8 mouse cellular contexts compared by ENCODE assay signal in genomic region chr4:135353066-135353793, GRCm38 (mm10). TPM values are rescaled to one million over a fixed set of nuclear protein-coding genes. Genes with fewer than 3 reads are reported as not detected.
DNase-seq lines count a peak whose midpoint lies in the region; ATAC-seq lines count a peak whose summit lies in the region.

Gene Srrm1, minus strand, starts transcription at chr4:135353321.

- peaks cover 4% of the 10 kb centered on the region; the same call in 1 of the 2 replicates for H3K36me3 ChIP-seq in lung, embryonic 16.5 days (ENCODE audit: control insufficient read depth, insufficient read depth, low read length)

- peak within 1 kb of the TSS; percentile 82 for H3K4me2 ChIP-seq in lung, embryonic 16.5 days (ENCODE audit: low read depth, low read length)

- peaks cover 19% of the 10 kb centered on the region for H3K4me1 ChIP-seq in lung, embryonic 16.5 days (replicated peaks; ENCODE audit: control insufficient read depth, insufficient read depth, low read length)

- no peaks in the 10 kb centered on the region for H3K9me3 ChIP-seq in lung, embryonic 16.5 days (ENCODE audit: control insufficient read depth, low read length)

- H3K9ac ChIP-seq in lung, embryonic 16.5 days (ENCODE audit: low read length): peak within 1 kb of the TSS; percentile 100

- H3K27ac ChIP-seq in lung, embryonic 16.5 days (ENCODE audit: low read length): peak within 1 kb of the TSS; percentile 99

- peak; percentile 79 to 83 for ATAC-seq in hematopoietic stem cell, adult 5-6 weeks (replicated peaks in 1 of 2; ENCODE audit: insufficient read depth in 1 of 2, low FRiP score in 2 of 2, low TSS enrichment in 1 of 2, low read depth in 1 of 2, poor library complexity in 2 of 2, severe bottlenecking in 2 of 2)
- ATAC-seq in lung, embryonic 16.5 days (ENCODE audit: low read depth): peak; percentile 94

- peak; percentile 93 for DNase-seq in MEL-GATA-1-ER (ENCODE audit: extremely low read depth, low read depth)
- peak; percentile 98 for DNase-seq in cerebellum, adult 8-10 months
- DNase-seq in forelimb bud, embryonic 11.5 days (ENCODE audit: low read depth, low spot score): peak; percentile 99
- peak; percentile 83 for DNase-seq in layer of hippocampus, adult 9-10 months (ENCODE audit: low spot score)
- peak; percentile 95 for DNase-seq in ovary, postnatal 10 days (ENCODE audit: low spot score)
- peak; percentile 98 to 99 for DNase-seq in thymus, postnatal 10 days (ENCODE audit: low spot score in 2 of 2)

- H3K4me3 ChIP-seq in lung, embryonic 16.5 days (ENCODE audit: low read length): peak within 1 kb of the TSS; percentile 97

- H3K27me3 ChIP-seq in lung, embryonic 16.5 days (ENCODE audit: control insufficient read depth, insufficient read depth, low read depth, low read length): no peaks in the 10 kb centered on the region

- under 1% methylated on average over 69 of the region's 69 CpGs for WGBS in lung, embryonic 16.5 days

RNA-seq across cellular contexts. Expression of gene Srrm1, which starts in this region (rescaled TPM):
- 116 and 160 TPM in 2 replicates for total RNA-seq in hematopoietic stem cell, adult 5-6 weeks (2017)
- 193 and 220 TPM in 2 replicates for polyA plus RNA-seq in lung, embryonic 16.5 days (2015; fragmentation: Nextera tagmentation; extraction: Ambion mirVana)

Comparison
In these comparisons a context has a peak if more than half of its experiments do, and no peak if none do; other contexts are left out.
1. Peak in every context shown above with its lines: DNase-seq, ATAC-seq, H3K4me3 ChIP-seq and H3K27ac ChIP-seq.